Mouse (Mus musculus) lung, embryonic 14.5 days (tissue): ENCODE results near the gene Nell1. TPM values are rescaled to one million over a fixed set of nuclear protein-coding genes. Genes with fewer than 3 reads are reported as not detected.

Experiments
- ATAC-seq: fragments of 200-750 bp; cut with Nextera tagmentation; 2 replicates; pipeline ENCODE4 v1.8.0; 2017; ENCODE audit warnings: mild to moderate bottlenecking, moderate TSS enrichment, moderate library complexity; ENCODE audit not compliant: insufficient read depth
- DNase-seq: peaks from one replicate; pipeline ENCODE4 v3.0.0-alpha.2; 2015
- H3K27ac ChIP-seq: fragments of 300-500 bp; sonication (generic); 2 replicates; pipeline ENCODE4 v1.5.1; 2014; ENCODE audit warnings: low read depth, mild to moderate bottlenecking, moderate library complexity
- H3K27me3 ChIP-seq: fragments of 300-500 bp; sonication (generic); 2 replicates; pipeline ENCODE4 v1.6.1; 2014; ENCODE audit warnings: low read length, control low read depth; ENCODE audit not compliant: insufficient read depth
- H3K36me3 ChIP-seq: fragments of 300-500 bp; sonication (generic); 2 replicates; pipeline ENCODE4 v1.6.1; 2014; ENCODE audit warnings: control low read depth; ENCODE audit not compliant: insufficient read depth
- H3K4me1 ChIP-seq: fragments of 300-500 bp; sonication (generic); 2 replicates; pipeline ENCODE4 v1.6.1; 2014; ENCODE audit warnings: antibody characterized with exemption, control low read depth; ENCODE audit not compliant: insufficient read depth
- H3K4me2 ChIP-seq: fragments of 300-500 bp; sonication (generic); 2 replicates; pipeline ENCODE4 v1.6.1; 2014; ENCODE audit warnings: mild to moderate bottlenecking
- H3K4me3 ChIP-seq: fragments of 300-500 bp; sonication (generic); 2 replicates; pipeline ENCODE4 v1.5.1; 2014; ENCODE audit warnings: low read depth, low read length
- H3K9ac ChIP-seq: fragments of 300-500 bp; sonication (generic); 2 replicates; pipeline ENCODE4 v1.6.1; 2014
- H3K9me3 ChIP-seq: fragments of 300-500 bp; sonication (generic); 2 replicates; pipeline ENCODE4 v1.6.1; 2016; ENCODE audit warnings: low read depth, low read length, control low read depth
- CTCF ChIP-seq: IDR thresholded peaks from 2 replicates; pipeline ENCODE4 v1.5.1; 2016; ENCODE audit warnings: antibody characterized with exemption, low read depth
- WGBS: fragments of 180-500 bp; shearing (Covaris S2); extraction: QIAGEN DNeasy Blood & Tissue Kit; methylation state at CpG from one replicate; pipeline ENCODE4 v1.1.7; 2014; 5-methylcytosine and 5-hydroxymethylcytosine counted together
- polyA plus RNA-seq: library from polyadenylated mRNA; unstranded; fragments of >200 nt; fragmentation: Nextera tagmentation; extraction: Ambion mirVana; gene quantifications from 2 replicates; pipeline ENCODE4 v1.2.1, GENCODE M21; 2014

The Nell1 gene
- polyA plus RNA-seq, 1 experiment from 2014 or later, result 2.8 TPM

DNA sequence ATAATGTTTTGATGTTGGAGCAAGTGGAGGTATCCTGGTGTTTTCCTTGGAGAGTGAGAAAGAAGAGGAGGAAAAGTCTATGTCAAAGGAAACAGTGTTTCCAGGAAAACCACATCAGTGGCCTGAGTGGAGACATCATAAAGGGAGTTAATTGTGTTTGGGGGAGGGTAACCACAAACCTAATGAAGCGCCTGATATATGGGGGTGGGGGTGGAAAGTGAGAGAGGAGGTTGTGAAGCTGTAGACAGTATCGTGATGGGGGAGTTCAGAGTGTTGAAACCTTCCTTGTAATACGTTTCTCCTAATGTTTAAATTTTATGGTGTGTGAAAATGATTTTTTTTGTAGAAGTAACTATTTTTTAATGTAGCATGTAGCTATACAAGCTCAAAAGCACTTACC, 858.1 kb downstream of the Nell1 start:
- no peaks in the 10 kb centered on the region for H3K27me3 ChIP-seq
- no peak overlapping the region for H3K4me3 ChIP-seq
- ATAC-seq, result no peak
- TF ChIP-seq CTCF, result no peak
- no peak for DNase-seq
- H3K4me1 ChIP-seq, result no peaks in the 10 kb centered on the region
- H3K36me3 ChIP-seq, result no peaks in the 10 kb centered on the region
- H3K9me3 ChIP-seq, result no peaks in the 10 kb centered on the region
- H3K9ac ChIP-seq, result no peak overlapping the region
- H3K4me2 ChIP-seq, result no peak overlapping the region
- 47% methylated on average over 3 of the region's 3 CpGs for WGBS
- H3K27ac ChIP-seq, result no peak overlapping the region

- ATAC-seq (no peak), DNase-seq (no peak)
- no peaks in the 10 kb centered on the region for H3K27me3 ChIP-seq
- no peak overlapping the region for H3K4me2 ChIP-seq
- no peak overlapping the region for H3K27ac ChIP-seq
- no peak overlapping the region for H3K9ac ChIP-seq
- no peaks in the 10 kb centered on the region for H3K9me3 ChIP-seq
- H3K36me3 ChIP-seq, result no peaks in the 10 kb centered on the region
- no peaks in the 10 kb centered on the region for H3K4me1 ChIP-seq
- TF ChIP-seq CTCF, result no peak
- H3K4me3 ChIP-seq, result no peak overlapping the region
Observed at GRCm38 (mm10) chr7:50842646-50843045, 868.0 kb downstream of the Nell1 start.

DNA sequence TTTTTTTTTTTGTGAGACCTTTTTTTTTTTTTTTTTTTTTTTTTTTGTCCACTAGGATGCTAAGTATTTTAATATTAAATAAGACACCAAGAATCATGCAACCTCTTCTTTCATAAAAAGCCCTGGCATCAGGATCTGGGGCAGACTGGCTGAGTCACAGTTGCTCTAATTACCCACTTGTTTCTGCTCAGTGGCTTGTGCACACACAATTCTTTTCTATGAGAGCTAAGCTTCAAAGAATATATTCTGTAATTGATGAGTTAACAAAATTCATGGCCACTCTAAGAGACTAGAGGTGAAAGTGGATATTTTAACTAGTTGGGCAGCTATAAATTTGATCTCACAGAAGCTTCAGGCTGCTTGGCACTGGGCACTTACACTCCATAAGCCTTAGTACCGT, 873.3 kb downstream of the Nell1 start:
- no peak for ATAC-seq
- Histone ChIP-seq H3K4me2 (no peak overlapping the region), H3K4me1 (no peaks in the 10 kb centered on the region), H3K36me3 (no peaks in the 10 kb centered on the region), H3K27ac (no peak overlapping the region), H3K4me3 (no peak overlapping the region), H3K27me3 (no peaks in the 10 kb centered on the region), H3K9me3 (no peaks in the 10 kb centered on the region), H3K9ac (no peak overlapping the region)
- whole genome bisulfite sequencing, result 84% methylated on average over 1 of the region's 1 CpGs
- TF ChIP-seq CTCF, result no peak
- DNase-seq, result no peak

DNA sequence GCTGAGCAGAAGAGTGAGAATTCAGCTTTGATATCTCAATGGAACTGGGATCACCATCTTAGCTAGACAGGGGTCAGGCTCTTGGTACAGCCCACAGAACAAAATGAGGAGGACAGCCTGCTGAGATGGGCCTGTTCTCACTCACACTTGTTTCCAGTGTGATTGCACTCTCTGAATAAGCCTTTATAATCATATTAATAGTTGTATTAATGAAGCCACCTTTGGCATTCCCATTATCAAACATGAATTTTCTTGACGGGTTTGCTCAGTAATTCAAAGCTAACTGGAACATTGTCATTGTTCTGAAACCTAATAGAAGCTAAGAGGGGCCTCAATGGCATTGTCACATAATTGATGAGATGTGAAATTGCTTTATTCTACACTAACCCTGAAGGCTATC, 875.6 kb downstream of the Nell1 start:
- no peaks in the 10 kb centered on the region for H3K27me3 ChIP-seq
- H3K9me3 ChIP-seq, result no peaks in the 10 kb centered on the region
- H3K4me3 ChIP-seq, result no peak overlapping the region
- no peaks in the 10 kb centered on the region for H3K36me3 ChIP-seq
- DNase-seq, result no peak
- no peak for TF ChIP-seq CTCF
- H3K4me2 ChIP-seq, result no peak overlapping the region
- 70% methylated on average over 1 of the region's 1 CpGs for WGBS
- ATAC-seq, result no peak
- H3K9ac ChIP-seq, result no peak overlapping the region
- H3K27ac ChIP-seq, result no peak overlapping the region
- no peaks in the 10 kb centered on the region for H3K4me1 ChIP-seq

DNA sequence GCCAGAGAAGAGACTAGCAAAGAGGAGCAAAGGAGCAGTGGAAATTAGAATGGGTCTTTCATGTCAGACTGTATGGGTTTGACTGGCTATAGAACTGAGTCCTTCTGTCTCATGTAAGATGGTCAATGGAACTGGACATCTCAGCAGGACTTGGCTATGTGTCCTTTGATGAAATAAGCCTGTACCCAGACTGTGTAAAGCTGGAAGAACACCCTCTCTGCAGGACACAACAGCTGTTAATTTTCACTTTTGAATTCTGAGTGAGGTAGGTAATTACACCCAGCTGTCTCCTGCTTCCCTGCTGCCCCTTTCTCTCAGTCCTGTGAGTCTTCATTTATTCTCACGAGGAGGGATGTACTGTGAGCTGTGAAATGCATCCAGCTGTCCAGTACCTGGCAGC, 895.5 kb downstream of the Nell1 start:
- ATAC-seq (peak; percentile 60; the same call in 1 of the 2 replicates), DNase-seq (peak; percentile 15)
- WGBS, result 36% methylated on average over 1 of the region's 1 CpGs
- Histone ChIP-seq H3K36me3 (no peaks in the 10 kb centered on the region), H3K9me3 (no peaks in the 10 kb centered on the region), H3K4me2 (no peak overlapping the region), H3K27ac (no peak overlapping the region), H3K4me3 (no peak overlapping the region), H3K27me3 (no peaks in the 10 kb centered on the region), H3K4me1 (no peaks in the 10 kb centered on the region), H3K9ac (no peak overlapping the region)
- no peak for TF ChIP-seq CTCF

- Histone ChIP-seq H3K27me3 (no peaks in the 10 kb centered on the region), H3K4me3 (no peak overlapping the region), H3K4me1 (no peaks in the 10 kb centered on the region), H3K36me3 (no peaks in the 10 kb centered on the region), H3K9ac (no peak overlapping the region), H3K27ac (no peak overlapping the region), H3K4me2 (no peak overlapping the region), H3K9me3 (no peaks in the 10 kb centered on the region)
- DNase-seq (no peak), ATAC-seq (no peak)
- 38% methylated on average over 3 of the region's 3 CpGs for WGBS
- no peak for TF ChIP-seq CTCF
Observed at GRCm38 (mm10) chr7:50887625-50888024, 913.0 kb downstream of the Nell1 start.

DNA sequence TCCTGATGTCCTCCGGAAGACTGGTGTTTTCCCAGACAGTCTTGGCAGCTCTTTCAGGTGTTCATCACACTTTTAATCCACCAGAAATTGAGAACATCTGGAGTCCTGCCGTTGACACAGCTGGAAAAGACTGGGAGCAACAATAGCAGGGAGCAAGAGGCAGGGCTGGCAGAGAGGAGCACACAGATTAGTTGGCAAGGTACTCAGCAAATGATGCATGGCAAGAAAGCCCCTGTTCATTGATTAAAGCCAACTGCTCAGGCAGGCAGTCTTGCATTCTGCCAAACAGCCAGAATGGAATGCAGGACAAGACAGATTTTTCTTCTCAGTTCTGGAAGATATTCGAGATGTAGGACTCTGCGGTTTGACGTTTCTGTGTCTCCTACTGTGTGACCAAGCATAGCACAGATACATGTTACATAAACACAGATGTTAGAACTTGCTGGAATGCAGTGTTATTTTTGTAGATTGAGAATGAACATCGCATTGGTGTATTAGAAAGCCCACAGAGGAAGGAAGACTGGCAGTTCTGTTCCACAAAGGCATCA, 925.0 kb downstream of the Nell1 start:
- Histone ChIP-seq H3K4me1 (no peaks in the 10 kb centered on the region), H3K36me3 (no peaks in the 10 kb centered on the region), H3K9me3 (no peaks in the 10 kb centered on the region), H3K27me3 (no peaks in the 10 kb centered on the region), H3K27ac (no peak overlapping the region), H3K9ac (no peak overlapping the region), H3K4me2 (no peak overlapping the region), H3K4me3 (no peak overlapping the region)
- 33% methylated on average over 6 of the region's 6 CpGs for WGBS
- ATAC-seq (peak; percentile 84), DNase-seq (peak; percentile 70)
- TF ChIP-seq CTCF, result no peak

Other genes starting within 250 kb of the Nell1 start
- 12.5 and 12.8 TPM in 2 replicates for gene Htatip2, start 215.7 kb upstream of the Nell1 start, polyA plus RNA-seq
- 64.5 and 67.5 TPM in 2 replicates for gene Prmt3, start 196.5 kb upstream of the Nell1 start, polyA plus RNA-seq
- not detected in 2 replicates for gene Slc6a5, start 64.7 kb upstream of the Nell1 start, polyA plus RNA-seq